Mouse (Mus musculus) olfactory bulb, adult 2 months (tissue): ENCODE measurements around the gene Dld.

Experiments used
- CTCF ChIP-seq: fragments of 200-500 bp; IDR thresholded peaks from 2 replicates; pipeline ENCODE4 v1.5.1; 2012; ENCODE audit warnings: low read depth, mild to moderate bottlenecking, low read length, moderate library complexity; ENCODE audit not compliant: insufficient read depth
- POLR2A ChIP-seq: fragments of 200-500 bp; IDR thresholded peaks from 2 replicates; pipeline ENCODE4 v1.6.1; 2012; ENCODE audit warnings: mild to moderate bottlenecking, low read depth, low read length, moderate library complexity; ENCODE audit not compliant: insufficient read depth

DNA sequence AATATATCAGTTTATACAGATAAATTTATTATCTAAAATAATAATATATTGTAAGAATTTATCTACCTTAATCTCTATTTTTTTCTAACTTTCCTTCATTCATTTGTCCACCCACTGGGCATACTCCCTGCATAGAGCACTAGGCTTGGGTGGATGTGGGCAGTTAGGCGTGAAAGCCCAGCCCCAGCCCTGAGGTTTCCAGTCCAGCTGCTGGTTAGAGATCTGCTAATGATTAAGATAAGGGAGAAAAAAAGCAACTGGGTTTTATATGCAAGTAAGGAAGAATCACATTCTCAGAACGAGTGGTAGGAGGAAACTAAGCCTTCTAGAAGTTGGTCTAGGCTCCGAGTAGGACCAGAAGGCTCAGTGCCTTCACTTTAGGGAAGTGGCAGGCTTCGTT, 55.2 kb downstream of the Dld start:
- TF ChIP-seq POLR2A (no peak), CTCF (no peak)
